Mouse (Mus musculus) 3T3-L1 (cell line): ENCODE measurements around the gene Gm9508.
"Not testable (repeated sequence)": the region's sequence is repeated elsewhere in the genome, so short reads cannot be mapped to it uniquely, and the experiment has no call there.

Experiments
- DNase-seq: peaks from one replicate; pipeline ENCODE4 v3.0.0-alpha.2; 2015; ENCODE audit warnings: low read depth, low spot score

Gm9508 gene

DNA sequence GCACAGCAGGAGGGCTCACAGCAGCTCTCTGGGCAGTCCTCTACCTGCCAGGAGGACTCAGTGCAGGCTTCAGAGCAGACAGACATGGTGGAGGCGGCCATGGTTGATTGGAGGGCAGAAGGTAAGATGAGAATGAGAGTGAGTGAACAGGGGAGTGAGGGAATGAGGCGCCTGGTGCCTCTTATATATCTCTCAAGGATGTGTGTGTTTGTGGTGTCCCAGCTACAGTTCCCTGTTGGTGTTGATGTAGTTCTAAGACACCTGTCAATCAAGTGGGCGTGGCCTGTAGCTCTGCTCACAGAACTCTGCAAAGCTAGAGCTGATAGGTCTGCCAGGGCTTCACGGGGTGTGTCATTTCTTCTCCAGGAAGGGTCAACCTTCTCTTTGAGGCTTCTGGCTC lies at the start of gene Gm9508:
TSS of gene Gm9508 (minus strand) at position 101 of the 400 bp plus-strand sequence.
- DNase-seq = peak; percentile 4

DNA sequence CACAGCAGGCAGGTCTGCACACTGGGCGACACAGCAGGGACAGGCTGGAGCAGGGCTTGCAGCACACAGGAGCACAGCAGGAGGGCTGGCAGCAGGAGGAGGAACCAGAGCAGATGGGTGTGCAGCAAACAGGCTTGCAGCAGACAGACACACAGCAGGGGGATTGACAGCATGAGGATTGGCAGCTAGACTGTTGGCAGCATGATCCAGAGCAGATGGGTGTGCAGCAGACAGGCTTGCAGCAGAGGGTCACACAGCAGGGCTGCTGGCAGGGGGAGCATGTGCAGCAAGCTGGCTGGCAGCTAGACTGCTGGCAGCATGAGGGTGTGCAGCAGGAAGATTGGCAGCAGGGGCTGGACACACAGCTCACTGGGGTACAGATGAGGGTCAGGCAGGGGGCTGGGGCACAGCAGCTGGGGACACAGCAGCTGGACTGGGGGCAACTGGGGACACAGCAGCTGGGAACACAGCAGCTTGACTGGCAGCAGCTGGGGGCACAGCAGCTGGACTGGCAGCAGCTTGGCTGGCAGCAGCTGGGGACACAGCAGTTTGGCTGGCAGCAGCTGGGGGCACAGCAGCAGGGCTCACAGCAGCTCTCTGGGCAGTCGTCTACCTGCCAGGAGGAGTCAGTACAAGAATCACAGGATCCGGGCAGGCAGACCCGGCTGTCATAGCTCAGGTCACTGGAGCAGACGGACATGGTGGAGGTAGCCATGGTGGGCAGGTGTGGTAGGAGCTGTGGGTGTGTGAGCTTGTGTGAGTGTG lies 45.1 kb upstream of the Gm9508 start, which contains the start of gene Gm18596:
TSS of gene Gm18596 (minus strand) at position 715 of the 765 bp plus-strand sequence.
- not testable (repeated sequence) for DNase-seq

DNA sequence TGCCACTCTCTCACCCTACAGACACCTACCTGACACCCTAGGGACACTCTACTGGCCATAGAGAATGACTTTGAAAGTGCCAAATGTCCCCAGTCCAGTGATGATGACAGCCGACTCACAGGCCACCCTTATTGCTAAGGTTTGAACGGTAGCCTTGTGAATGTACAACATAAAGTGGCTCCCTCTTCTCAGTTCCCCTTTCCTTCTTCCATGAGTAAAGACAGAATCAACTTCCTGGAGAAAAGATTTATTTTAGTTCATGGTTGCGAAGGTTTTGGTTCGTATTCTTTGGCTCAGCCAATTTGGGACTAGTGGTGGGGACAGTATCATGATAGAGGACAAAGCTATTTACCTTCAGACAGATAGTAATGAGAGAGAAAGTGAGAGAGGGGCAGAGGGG lies 41.9 kb upstream of the Gm9508 start:
- DNase-seq = no peak

DNA sequence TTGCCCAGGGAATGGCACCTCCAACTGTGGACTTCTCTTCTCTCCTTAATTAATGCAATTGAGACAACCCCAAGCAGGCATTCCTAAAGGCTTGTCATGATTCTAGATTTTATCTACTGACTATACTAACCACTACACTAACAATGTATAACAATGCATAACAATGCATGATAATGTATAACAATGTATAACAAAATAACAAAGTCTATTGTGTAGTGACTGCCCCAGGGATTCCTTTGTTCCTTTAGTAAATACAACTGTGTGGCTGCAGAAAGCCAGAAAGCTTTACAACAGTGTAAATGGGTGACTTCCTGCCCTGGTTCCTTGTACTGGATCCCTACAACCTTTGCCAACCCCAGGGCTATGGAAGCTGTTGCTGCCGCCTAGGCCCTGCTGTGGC lies 38.9 kb upstream of the Gm9508 start:
- no peak for DNase-seq

DNA sequence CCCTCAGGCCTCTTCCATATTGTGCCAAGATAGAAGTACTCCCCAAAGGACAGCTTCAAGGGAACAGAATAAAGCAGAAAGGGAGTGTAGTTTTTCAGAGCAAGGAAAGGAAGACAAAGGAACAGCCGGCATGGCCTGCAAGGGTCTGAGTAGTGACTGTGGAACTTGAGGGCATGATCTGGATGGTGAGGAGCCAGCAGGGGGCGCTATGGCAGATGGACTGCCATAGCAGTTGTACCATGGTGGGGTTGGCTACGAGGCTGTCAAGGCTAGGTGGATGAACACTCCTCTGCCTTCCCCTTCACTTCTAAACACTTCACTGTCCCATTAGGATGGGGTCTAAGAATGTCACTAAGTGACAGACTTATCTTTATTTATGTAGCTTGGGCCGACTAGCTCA lies 32.2 kb upstream of the Gm9508 start:
- DNase-seq = peak; percentile 27

DNA sequence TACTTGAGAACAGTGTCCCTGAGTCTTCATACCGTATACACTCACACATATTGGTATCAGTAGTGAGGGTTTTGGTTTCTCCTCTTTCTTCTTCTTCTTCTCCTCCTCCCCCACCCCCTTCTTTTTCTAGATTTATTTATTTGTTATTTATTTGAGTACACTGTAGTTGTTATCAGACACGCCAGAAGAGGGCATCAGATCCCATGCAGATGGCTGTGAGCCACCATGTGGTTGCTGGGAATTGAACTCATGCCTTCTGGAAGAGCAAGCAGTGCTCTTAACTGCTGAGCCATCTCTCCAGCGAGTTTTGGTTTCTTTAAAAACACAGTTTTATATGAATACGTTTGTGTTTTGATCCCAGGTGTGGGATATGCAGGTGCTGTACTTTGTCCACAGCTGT lies 31.2 kb upstream of the Gm9508 start:
- peak; percentile 28 for DNase-seq

DNA sequence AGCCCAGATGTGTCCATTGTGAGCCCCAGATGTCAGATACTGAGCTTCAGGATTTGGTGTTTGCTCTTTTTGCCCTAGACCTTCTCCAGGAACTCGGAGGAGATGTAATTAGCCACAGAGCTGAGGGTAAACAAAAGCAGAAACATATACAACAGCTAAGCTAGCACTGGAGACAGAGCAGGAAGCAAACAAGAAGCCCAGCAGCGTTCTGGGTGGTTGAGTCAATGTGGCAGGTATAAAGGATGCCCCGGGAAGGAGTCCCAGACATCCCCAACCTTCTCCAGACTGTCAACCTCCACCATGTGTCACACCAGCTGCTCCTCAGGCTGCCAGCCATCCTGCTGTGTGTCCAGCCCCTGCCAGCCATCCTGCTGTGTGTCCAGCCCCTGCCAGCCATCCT lies 29.2 kb upstream of the Gm9508 start, which contains the start of gene Gm10100:
TSS of gene Gm10100 (plus strand) at position 301 of the 400 bp plus-strand sequence.
- no peak for DNase-seq

DNA sequence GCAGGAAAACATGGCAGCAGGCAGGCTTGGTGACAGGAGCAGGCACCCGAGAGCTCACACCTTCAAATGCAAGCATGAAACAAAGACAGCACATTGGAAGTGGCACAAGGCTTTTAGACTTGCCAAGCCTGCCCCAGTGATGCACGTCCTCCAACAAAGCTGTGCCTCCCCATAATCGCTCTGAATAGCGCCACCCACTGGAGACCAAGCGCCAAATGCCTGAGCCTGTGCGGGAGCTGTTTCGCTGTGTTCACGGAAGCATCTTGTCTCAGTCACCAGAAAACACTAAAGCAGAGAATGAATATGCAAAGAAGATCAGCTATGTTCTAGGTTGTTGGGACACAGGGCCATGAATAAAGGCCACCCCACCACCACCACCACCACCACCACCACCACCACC lies 27.8 kb upstream of the Gm9508 start:
- DNase-seq = no peak

DNA sequence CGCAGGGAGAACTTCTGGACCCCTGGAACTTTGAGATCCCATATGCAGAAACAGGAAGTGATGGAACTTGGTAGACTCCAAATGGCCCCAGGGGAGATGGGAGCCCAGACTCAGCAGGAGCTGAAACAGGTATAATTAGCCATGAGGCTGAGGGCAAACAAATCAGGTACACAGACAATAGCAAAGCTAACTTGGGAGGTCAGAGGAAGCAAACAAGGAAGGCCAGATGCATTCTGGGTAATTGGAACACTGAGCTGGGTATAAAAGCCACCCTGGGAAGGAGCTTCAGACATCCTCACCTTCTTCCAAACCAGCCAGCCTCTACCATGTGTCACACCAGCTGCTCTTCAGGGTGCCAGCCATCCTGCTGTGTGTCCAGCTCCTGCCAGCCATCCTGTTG lies 23.3 kb upstream of the Gm9508 start, which contains the start of gene Krtap12-1:
TSS of gene Krtap12-1 (plus strand) at position 301 of the 400 bp plus-strand sequence.
- DNase-seq = not testable (repeated sequence)

DNA sequence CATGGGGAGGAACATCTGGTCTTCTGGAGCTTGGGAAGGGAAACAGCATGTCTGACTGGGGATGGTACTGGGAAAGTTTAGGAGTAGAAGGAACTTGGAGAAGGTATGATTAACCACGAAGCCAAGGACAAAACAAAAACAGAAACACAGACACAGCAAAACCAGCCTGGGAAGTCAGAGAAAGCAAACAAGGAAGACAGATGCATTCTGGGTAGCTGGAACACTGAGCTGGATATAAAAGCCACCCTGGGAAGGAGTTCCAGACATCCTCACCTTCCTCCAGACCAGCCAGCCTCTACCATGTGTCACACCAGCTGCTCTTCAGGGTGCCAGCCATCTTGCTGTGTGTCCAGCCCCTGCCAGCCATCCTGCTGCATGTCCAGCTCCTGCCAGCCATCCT lies 18.5 kb upstream of the Gm9508 start, which contains the start of gene Gm10142:
TSS of gene Gm10142 (plus strand) at position 301 of the 400 bp plus-strand sequence.
- DNase-seq = no peak

DNA sequence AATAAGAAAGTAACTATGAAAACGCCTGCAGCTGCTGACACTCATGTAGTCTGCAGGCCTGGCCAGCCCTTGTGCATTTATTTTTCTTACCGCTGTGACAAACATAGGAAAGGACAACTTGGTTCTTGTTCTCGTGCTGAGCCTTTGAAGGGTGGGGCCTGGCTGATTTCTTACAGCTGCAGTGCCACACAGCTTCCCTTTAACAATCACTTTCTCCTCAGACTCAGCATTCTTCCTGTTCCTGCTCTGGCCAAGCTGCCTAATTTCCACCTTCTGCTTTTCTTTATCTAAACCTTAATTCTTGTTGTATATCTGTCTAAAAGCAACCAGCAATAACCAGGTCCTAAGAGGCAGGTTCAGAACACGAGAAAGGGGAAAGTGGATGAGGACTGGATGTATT lies 16.7 kb upstream of the Gm9508 start:
- no peak for DNase-seq

DNA sequence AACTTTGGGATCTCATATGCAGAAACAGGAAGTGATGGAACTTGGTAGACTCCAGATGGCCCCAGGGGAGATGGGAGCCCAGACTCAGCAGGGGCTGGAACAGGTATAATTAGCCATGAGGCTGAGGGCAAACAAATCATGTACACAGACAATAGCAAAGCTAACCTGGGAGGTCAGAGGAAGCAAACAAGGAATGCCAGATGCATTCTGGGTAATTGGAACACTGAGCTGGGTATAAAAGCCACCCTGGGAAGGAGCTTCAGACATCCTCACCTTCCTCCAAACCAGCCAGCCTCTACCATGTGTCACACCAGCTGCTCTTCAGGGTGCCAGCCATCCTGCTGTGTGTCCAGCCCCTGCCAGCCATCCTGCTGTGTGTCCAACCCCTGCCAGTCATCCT lies 14.1 kb upstream of the Gm9508 start, which contains the start of gene Gm10024:
TSS of gene Gm10024 (plus strand) at position 301 of the 400 bp plus-strand sequence.
- DNase-seq = not testable (repeated sequence)

DNA sequence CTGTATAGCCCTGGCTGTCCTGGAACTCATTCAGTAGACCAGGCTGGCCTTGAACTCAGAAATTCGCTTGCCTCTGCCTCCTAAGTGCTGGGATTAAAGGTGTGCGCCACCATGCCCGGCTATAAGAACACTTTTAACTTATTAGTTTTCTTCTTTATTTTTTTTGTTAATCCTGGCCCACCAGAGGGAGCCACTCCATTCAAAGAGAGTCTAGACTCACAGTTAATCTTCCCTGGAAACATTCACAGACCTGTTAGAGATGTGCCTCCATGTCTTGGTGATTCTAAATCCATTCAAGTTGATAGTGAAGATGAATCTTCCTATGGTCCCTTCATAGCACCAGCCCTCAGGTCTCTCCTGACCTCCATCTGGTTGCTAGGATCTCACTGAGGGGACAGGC lies 12.8 kb upstream of the Gm9508 start:
- DNase-seq = peak; percentile 27

DNA sequence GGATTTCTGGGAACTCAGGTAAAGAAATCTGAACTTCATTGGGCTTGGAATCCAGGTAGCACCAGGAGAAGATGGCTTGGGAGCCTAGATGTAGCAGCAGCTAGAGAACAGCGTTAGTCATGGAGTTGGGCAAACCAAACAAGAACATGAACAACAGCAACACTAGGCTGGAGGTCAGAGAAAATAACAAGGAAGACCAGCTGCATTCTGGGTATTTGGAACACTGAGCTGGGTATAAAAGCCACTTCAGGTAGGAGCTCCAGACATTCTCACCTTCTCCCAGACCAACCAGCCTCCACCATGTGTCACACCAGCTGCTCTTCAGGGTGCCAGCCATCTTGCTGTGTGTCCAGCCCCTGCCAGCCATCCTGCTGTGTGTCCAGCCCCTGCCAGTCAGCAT lies 9.3 kb upstream of the Gm9508 start, which contains the start of gene Gm10272:
TSS of gene Gm10272 (plus strand) at position 301 of the 400 bp plus-strand sequence.
- DNase-seq = no peak

DNA sequence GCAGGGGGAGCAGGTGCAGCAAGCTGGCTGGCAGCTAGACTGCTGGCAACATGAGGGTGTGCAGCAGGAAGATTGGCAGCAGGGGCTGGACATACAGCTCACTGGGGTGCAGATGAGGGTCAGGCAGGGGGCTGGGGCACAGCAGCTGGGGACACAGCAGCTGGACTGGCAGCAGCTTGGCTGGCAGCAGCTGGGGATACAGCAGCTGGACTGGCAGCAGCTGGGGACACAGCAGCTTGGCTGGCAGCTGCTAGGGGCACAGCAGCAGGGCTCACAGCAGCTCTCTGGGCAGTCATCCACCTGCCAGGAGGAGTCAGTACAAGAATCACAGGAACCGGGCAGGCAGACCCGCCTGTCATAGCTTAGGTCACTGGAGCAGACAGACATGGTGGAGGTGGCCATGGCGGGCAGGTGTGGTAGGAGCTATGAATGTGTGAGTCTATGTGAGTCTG lies 6.7 kb downstream of the Gm9508 start, which contains the start of gene Gm19402:
TSS of gene Gm19402 (minus strand) at position 402 of the 452 bp plus-strand sequence.
- not testable (repeated sequence) for DNase-seq

DNA sequence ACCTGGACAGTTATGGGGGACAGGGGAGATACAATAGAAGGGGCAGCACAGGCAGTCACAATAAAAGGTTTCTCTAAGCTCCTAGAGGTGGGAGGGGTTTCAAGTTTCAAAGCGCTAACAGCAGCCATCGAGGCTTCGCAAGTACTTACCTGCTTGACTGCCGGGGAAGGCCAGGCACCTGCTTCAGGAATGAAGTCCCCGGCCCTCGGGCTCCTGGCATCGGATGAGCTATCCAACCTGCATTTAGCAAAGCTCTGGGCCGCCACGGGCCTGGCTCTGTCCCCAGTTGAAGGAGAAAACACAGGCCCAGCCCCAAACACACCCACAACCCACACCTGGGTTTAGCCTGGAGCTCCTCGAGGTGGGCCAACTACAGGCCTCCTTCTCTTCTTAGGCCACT lies 10.0 kb downstream of the Gm9508 start:
- DNase-seq = no peak

DNA sequence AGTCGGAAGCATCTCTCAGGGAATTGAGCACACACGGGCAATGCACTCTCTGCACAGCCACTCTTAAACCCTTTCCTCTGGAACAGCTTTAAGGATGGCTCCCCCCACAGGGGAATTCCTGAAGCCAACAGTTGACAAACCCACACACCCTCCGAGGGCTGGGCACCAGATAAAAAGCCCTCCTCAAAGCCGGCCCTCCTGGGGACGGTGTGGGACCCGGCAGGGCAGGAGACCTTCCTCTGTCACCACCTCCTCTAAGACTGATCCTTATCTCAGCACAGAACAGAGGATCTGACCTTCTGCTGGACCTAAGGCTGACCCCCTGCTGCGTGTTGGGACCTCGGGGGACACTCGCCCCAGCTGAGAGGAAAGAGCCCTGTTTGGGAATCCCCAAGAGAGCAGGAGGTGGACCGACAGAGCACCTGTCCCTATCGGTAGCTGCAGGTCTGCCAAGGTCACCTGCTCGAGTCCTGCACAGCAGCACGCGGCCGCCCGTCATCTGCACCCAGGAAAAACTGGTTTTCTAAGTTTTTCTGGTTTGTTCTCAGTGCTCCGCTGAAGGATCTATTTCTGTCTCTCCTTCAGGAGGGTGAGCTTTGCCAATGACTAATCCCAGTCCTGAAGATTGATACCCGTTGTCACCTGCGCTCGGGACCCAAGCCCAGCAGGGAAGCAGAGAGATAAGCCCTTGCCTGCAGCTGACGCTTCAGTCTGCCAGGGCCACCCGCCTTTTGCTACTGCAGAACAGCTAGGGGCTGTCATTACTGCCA lies 11.0 kb downstream of the Gm9508 start, which contains the start of gene Tspear:
TSS of gene Tspear (plus strand) at position 675 of the 770 bp plus-strand sequence.
- no peak for DNase-seq

DNA sequence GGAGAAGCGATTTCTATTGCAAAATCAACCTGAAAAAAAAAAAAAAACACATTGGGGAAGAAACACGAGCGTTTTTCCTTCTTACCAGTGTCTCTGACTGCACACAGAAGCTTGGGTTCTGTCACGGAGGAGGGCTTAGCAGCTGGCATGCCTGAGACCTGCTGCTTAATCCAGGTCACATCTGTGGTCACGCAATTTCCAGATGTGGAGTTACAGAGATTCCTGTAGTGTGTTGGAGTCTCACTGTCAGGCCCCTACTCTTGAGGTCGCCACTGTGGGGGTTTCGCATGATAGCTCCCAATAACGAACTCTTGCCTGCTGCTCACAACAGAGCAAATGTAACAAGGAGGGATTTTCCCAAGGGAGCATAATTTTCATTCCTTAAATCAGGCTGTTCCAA lies 12.9 kb downstream of the Gm9508 start:
- peak; percentile 23 for DNase-seq

DNA sequence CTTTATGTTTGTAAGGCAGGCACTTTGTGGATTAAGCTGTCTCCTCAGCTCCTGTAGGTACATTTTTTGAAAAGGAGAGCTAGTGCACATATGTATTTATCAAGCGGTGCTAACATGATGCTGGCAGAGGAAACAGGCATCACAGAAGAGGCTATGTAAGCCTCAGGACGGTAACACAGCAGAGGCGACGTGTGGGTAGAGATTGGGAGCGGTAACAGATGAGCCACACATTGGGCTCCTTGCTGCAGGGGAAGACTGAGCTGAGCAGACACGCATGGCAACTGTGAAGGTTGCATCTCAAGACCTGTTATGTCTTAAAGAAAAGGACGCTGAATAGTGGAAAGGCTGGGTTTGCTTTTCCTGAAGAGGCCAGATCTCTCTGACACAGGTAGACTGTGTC lies 14.0 kb downstream of the Gm9508 start:
- no peak for DNase-seq

DNA sequence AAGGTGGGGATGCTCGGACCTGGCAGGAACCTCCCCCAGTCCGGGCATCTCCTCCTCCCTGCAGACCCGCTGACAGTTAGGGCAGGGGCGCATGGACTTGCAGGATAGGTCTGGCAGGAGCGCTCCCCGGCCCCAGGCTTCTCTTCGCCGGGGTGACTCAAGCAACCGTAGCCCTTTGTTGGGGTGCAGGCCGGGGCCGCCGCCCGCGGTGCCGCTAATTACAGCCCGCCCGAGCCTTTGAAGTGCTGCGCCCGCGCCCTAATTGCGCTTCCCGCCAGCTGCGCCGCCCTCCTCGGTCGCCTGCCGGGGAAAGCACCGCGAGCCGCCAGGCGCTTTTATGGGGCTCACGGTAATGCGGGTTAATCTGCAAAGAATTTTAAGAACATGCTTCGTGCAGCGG lies 19.5 kb downstream of the Gm9508 start:
- no peak for DNase-seq

DNA sequence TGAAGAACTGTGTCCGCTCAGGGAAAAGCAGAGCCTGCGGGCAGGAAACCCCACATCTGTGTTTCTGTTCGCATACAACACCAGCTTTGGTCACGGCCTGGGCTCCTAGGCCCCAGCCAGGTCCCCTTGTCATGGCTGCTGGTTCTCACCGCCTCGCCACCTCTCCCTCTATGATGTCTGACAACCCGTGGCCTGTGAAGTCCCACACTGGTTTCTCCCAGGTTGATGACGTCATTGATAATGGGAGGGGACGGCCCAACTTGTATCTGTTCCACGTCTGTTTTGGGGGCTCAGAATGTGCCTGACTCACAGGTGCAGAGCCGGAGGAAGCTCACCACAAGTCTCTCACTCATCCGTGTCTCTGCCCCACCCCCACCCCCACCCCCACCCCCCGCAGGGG lies 23.3 kb downstream of the Gm9508 start:
- DNase-seq = no peak

DNA sequence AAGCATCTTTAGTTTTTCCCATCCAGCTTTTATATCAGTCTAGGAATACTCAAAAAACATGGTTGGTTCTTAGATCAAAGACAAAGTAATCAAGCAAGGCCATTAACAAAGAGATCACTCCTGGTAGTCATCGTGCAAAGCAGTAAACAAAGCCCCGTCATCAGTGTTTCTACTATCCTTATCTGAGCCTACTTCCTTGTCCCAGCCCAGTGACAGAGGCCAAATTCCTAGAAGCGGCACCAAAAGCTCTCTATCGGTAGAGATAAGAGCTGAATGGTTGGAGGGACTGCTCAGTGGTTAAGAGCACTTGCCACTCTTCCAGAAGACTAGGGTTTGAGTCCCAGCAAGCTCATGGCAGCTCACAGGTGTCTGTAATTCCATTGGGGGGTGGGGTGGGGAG lies 25.5 kb downstream of the Gm9508 start:
- DNase-seq = no peak
